Mouse (Mus musculus) neural tube, embryonic 13.5 days (tissue): ENCODE data around the gene 4930583I09Rik. TPM values are rescaled to one million over a fixed set of nuclear protein-coding genes. Genes with fewer than 3 reads are reported as not detected.

Experiments used
- ATAC-seq: fragments of 200-750 bp; cut with Nextera tagmentation; 2 replicates; pipeline ENCODE4 v1.8.0; 2017; ENCODE audit warnings: low read depth, mild to moderate bottlenecking, moderate TSS enrichment, moderate library complexity
- H3K27ac ChIP-seq: fragments of 300-500 bp; sonication (generic); replicated peaks from 2 replicates; pipeline ENCODE4 v1.5.1; 2015; ENCODE audit warnings: moderate library complexity, mild to moderate bottlenecking, inconsistent platforms
- H3K27me3 ChIP-seq: fragments of 300-500 bp; sonication (generic); 2 replicates; pipeline ENCODE4 v1.6.1; 2015; ENCODE audit warnings: mild to moderate bottlenecking, inconsistent platforms
- H3K36me3 ChIP-seq: fragments of 300-500 bp; sonication (generic); 2 replicates; pipeline ENCODE4 v1.6.1; 2015; ENCODE audit warnings: mild to moderate bottlenecking, inconsistent platforms
- H3K4me1 ChIP-seq: fragments of 300-500 bp; sonication (generic); replicated peaks from 2 replicates; pipeline ENCODE4 v1.6.1; 2015; ENCODE audit warnings: inconsistent platforms
- H3K4me2 ChIP-seq: fragments of 300-500 bp; sonication (generic); 2 replicates; pipeline ENCODE4 v1.6.1; 2015; ENCODE audit warnings: inconsistent platforms, mild to moderate bottlenecking, moderate library complexity
- H3K4me3 ChIP-seq: fragments of 300-500 bp; sonication (generic); 2 replicates; pipeline ENCODE4 v1.5.1; 2015; ENCODE audit warnings: mild to moderate bottlenecking, inconsistent platforms
- H3K9ac ChIP-seq: fragments of 300-500 bp; sonication (generic); 2 replicates; pipeline ENCODE4 v1.6.1; 2015; ENCODE audit warnings: moderate library complexity, mild to moderate bottlenecking, inconsistent platforms
- H3K9me3 ChIP-seq: fragments of 300-500 bp; sonication (generic); 2 replicates; pipeline ENCODE4 v1.6.1; 2016; ENCODE audit warnings: inconsistent platforms
- WGBS: fragments of 180-500 bp; shearing (Covaris S2); methylation state at CpG from one replicate; pipeline ENCODE4 v1.1.7; 2015; 5-methylcytosine and 5-hydroxymethylcytosine counted together
- polyA plus RNA-seq: library from polyadenylated mRNA; unstranded; fragments of >200 nt; fragmentation: Nextera tagmentation; extraction: Ambion mirVana; gene quantifications from 2 replicates; pipeline ENCODE4 v1.2.1, GENCODE M21; 2015

4930583I09Rik gene
- polyA plus RNA-seq = not detected in 2 replicates

- Histone ChIP-seq H3K4me2 (no peak within 1 kb of the TSS), H3K27me3 (no peaks in the 10 kb centered on the region), H3K4me3 (no peak within 1 kb of the TSS), H3K9me3 (no peaks in the 10 kb centered on the region), H3K27ac (no peak within 1 kb of the TSS), H3K36me3 (no peaks in the 10 kb centered on the region), H3K4me1 (0 out of 2 replicates have a peak, but pooled peaks cover 3% of the 10 kb centered on the region), H3K9ac (no peak within 1 kb of the TSS)
- 85% methylated on average over 6 of the region's 6 CpGs for WGBS
- ATAC-seq = no peak
Measured at GRCm38 (mm10) chr17:64835928-64836327, at the start of gene 4930583I09Rik. Gene 4930583I09Rik (minus strand): TSS chr17:64836071.

DNA sequence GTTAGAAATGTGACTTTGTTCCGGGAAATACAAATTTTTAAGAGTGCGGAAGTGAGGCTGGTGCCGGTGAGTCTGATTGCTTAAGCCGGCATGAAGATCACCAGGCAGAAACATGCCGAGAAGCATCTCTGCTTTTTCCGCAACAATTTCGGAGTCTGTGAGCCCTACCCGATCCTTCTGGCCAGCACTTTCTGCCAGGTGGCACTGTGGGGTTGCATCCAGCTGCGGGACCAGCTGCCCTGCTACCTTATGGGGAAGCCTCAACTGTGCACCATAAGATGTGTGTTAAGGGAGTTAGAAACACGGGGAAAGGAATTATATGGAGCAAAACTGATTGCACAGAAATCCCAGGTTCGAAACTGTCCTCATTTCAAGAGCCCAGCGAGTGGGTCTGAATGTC lies 40.2 kb upstream of the 4930583I09Rik start:
- Histone ChIP-seq H3K27ac (no peak overlapping the region), H3K4me2 (no peak overlapping the region), H3K4me3 (no peak overlapping the region), H3K9ac (no peak overlapping the region), H3K9me3 (no peaks in the 10 kb centered on the region), H3K36me3 (no peaks in the 10 kb centered on the region), H3K27me3 (no peaks in the 10 kb centered on the region), H3K4me1 (no peaks in the 10 kb centered on the region)
- ATAC-seq = no peak
- 85% methylated on average over 12 of the region's 12 CpGs for WGBS

- Histone ChIP-seq H3K9me3 (no peaks in the 10 kb centered on the region), H3K9ac (no peak overlapping the region), H3K4me3 (no peak overlapping the region), H3K36me3 (no peaks in the 10 kb centered on the region), H3K4me1 (no peaks in the 10 kb centered on the region), H3K27ac (no peak overlapping the region), H3K4me2 (no peak overlapping the region), H3K27me3 (no peaks in the 10 kb centered on the region)
- no peak for ATAC-seq
- WGBS = 30% methylated on average over 4 of the region's 4 CpGs
Measured at GRCm38 (mm10) chr17:64873651-64874072, 37.8 kb upstream of the 4930583I09Rik start.

DNA sequence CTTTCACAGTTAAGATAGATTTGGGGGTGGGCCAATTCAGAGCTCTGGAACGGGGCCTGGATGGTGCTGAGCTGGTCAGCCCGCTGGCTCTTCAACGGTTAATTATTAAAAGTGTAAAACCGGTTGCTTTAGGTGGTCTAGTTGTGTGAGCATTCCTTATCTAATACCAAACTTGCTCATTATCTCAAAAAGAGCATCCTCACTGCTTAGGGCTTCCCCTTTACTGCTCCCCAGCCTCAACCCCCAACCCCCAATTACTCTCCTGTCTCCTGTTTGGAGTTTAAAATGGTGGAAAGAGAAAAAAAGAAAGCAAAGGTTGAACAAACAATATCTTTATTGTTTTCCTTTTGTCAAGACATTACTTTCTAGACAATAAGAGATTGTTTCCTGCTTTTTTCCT lies 27.9 kb upstream of the 4930583I09Rik start:
- Histone ChIP-seq H3K9ac (no peak overlapping the region), H3K4me2 (no peak overlapping the region), H3K36me3 (no peaks in the 10 kb centered on the region), H3K9me3 (0 out of 2 replicates have a peak, but pooled peaks cover 4% of the 10 kb centered on the region), H3K4me3 (no peak overlapping the region), H3K4me1 (no peaks in the 10 kb centered on the region), H3K27me3 (no peaks in the 10 kb centered on the region), H3K27ac (no peak overlapping the region)
- WGBS = 70% methylated on average over 4 of the region's 4 CpGs
- ATAC-seq = no peak

DNA sequence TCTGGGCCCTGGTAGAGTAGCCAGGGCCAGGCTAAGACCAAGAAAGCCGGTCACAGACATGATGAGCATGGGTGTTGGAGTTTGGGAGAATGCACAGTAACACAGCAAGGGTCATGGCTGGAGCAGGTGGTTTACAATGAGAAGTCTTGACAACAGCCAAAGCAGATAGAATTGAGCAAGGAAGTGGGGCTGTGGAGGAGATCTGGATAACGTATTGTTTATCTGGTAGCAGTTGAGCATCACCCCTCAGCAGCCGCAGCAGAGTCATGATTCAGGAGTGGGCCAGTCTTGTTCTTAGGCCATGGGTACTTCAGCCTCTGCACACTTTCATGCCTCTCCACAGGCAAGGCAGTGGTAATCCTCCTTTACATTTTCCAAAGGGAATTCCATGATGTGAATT lies 25.1 kb upstream of the 4930583I09Rik start:
- H3K27ac ChIP-seq = no peak overlapping the region
- H3K36me3 ChIP-seq = no peaks in the 10 kb centered on the region
- no peak for ATAC-seq
- H3K27me3 ChIP-seq = no peaks in the 10 kb centered on the region
- H3K4me3 ChIP-seq = no peak overlapping the region
- WGBS = 88% methylated on average over 3 of the region's 3 CpGs
- no peak overlapping the region for H3K4me2 ChIP-seq
- H3K9me3 ChIP-seq = no peaks in the 10 kb centered on the region
- H3K9ac ChIP-seq = no peak overlapping the region
- H3K4me1 ChIP-seq = no peaks in the 10 kb centered on the region

- H3K4me3 ChIP-seq = no peak overlapping the region
- H3K9me3 ChIP-seq = no peaks in the 10 kb centered on the region
- no peaks in the 10 kb centered on the region for H3K27me3 ChIP-seq
- H3K9ac ChIP-seq = no peak overlapping the region
- no peak overlapping the region for H3K4me2 ChIP-seq
- ATAC-seq = no peak
- no peak overlapping the region for H3K27ac ChIP-seq
- WGBS = 82% methylated on average over 6 of the region's 6 CpGs
- H3K4me1 ChIP-seq = no peaks in the 10 kb centered on the region
- no peaks in the 10 kb centered on the region for H3K36me3 ChIP-seq
Measured at GRCm38 (mm10) chr17:64858848-64859247, 23.0 kb upstream of the 4930583I09Rik start.

DNA sequence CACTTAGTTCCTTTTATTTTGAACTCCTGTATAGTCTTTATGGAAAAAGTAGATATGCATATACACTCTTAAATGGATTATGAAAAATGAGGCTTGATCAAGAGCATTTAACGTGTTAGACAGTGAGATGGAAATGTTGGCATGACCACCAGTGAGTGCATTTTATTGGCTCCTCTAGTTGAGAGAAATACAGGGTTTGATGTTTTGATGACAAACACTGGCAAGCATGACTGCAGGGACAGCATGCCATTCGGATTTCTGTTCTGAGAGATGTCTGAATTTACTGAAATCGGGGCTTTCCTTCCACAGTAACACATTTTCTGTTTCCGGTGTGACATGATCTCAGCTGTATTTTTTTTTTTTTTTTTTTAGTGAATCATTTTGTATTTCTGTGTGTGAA lies 12.2 kb upstream of the 4930583I09Rik start:
- H3K27me3 ChIP-seq = no peaks in the 10 kb centered on the region
- WGBS = 86% methylated on average over 4 of the region's 4 CpGs
- no peak overlapping the region for H3K9ac ChIP-seq
- H3K4me3 ChIP-seq = no peak overlapping the region
- ATAC-seq = no peak
- no peaks in the 10 kb centered on the region for H3K4me1 ChIP-seq
- no peaks in the 10 kb centered on the region for H3K9me3 ChIP-seq
- no peaks in the 10 kb centered on the region for H3K36me3 ChIP-seq
- no peak overlapping the region for H3K27ac ChIP-seq
- H3K4me2 ChIP-seq = no peak overlapping the region

DNA sequence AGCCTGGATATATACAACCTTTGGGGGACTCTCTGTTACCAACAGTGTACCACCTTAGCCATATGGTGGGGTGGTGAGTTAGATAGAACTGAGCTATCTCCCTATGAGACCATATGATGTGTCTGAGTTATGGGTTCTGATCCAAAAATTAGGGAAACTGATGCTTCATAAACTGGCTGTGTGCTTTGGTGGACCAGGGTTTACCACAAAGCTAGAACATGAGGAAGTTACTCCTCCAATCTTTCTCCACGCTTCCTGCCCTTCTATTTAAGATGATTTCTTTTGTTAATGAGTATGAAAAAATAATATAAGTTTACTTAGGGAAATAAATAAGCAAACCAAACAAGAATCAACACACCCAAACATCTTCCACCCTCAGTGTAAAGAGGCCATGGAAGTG lies 10.8 kb upstream of the 4930583I09Rik start:
- no peaks in the 10 kb centered on the region for H3K4me1 ChIP-seq
- H3K36me3 ChIP-seq = no peaks in the 10 kb centered on the region
- H3K27ac ChIP-seq = no peak overlapping the region
- no peak overlapping the region for H3K4me2 ChIP-seq
- no peaks in the 10 kb centered on the region for H3K9me3 ChIP-seq
- H3K4me3 ChIP-seq = no peak overlapping the region
- H3K27me3 ChIP-seq = no peaks in the 10 kb centered on the region
- no peak overlapping the region for H3K9ac ChIP-seq
- no peak for ATAC-seq
- WGBS = 94% methylated on average over 1 of the region's 1 CpGs

- WGBS = 20% methylated on average over 7 of the region's 7 CpGs
- Histone ChIP-seq H3K4me1 (0 out of 2 replicates have a peak, but pooled peaks cover 3% of the 10 kb centered on the region), H3K9ac (no peak overlapping the region), H3K36me3 (no peaks in the 10 kb centered on the region), H3K4me2 (no peak overlapping the region), H3K4me3 (no peak overlapping the region), H3K27me3 (no peaks in the 10 kb centered on the region), H3K27ac (no peak overlapping the region), H3K9me3 (no peaks in the 10 kb centered on the region)
- no peak for ATAC-seq
Measured at GRCm38 (mm10) chr17:64836892-64837291, 1.0 kb upstream of the 4930583I09Rik start.

- no peak overlapping the region for H3K9ac ChIP-seq
- H3K36me3 ChIP-seq = no peaks in the 10 kb centered on the region
- no peaks in the 10 kb centered on the region for H3K27me3 ChIP-seq
- no peak for ATAC-seq
- no peak overlapping the region for H3K4me2 ChIP-seq
- H3K4me1 ChIP-seq = 0 out of 2 replicates have a peak, but pooled peaks cover 3% of the 10 kb centered on the region
- WGBS = 80% methylated on average over 10 of the region's 10 CpGs
- no peak overlapping the region for H3K27ac ChIP-seq
- H3K9me3 ChIP-seq = no peaks in the 10 kb centered on the region
- no peak overlapping the region for H3K4me3 ChIP-seq
Measured at GRCm38 (mm10) chr17:64836352-64836751, 481 bp upstream of the 4930583I09Rik start.

GRCm38 (mm10) chr17:64833906-64834490 lies 1.9 kb downstream of the 4930583I09Rik start:
- no peaks in the 10 kb centered on the region for H3K9me3 ChIP-seq
- no peaks in the 10 kb centered on the region for H3K27me3 ChIP-seq
- no peak overlapping the region for H3K27ac ChIP-seq
- WGBS = 70% methylated on average over 7 of the region's 7 CpGs
- H3K4me3 ChIP-seq = no peak overlapping the region
- no peak overlapping the region for H3K4me2 ChIP-seq
- H3K4me1 ChIP-seq = 0 out of 2 replicates have a peak, but pooled peaks cover 3% of the 10 kb centered on the region
- no peaks in the 10 kb centered on the region for H3K36me3 ChIP-seq
- ATAC-seq = no peak
- no peak overlapping the region for H3K9ac ChIP-seq

GRCm38 (mm10) chr17:64833071-64833470 lies 2.8 kb downstream of the 4930583I09Rik start:
- Histone ChIP-seq H3K27me3 (no peaks in the 10 kb centered on the region), H3K4me3 (no peak overlapping the region), H3K9me3 (no peaks in the 10 kb centered on the region), H3K9ac (no peak overlapping the region), H3K4me1 (0 out of 2 replicates have a peak, but pooled peaks cover 3% of the 10 kb centered on the region), H3K27ac (no peak overlapping the region), H3K36me3 (no peaks in the 10 kb centered on the region), H3K4me2 (no peak overlapping the region)
- 86% methylated on average over 2 of the region's 2 CpGs for WGBS
- ATAC-seq = no peak

- WGBS = 93% methylated on average over 5 of the region's 5 CpGs
- Histone ChIP-seq H3K4me1 (no peaks in the 10 kb centered on the region), H3K27me3 (no peaks in the 10 kb centered on the region), H3K9me3 (no peaks in the 10 kb centered on the region), H3K9ac (no peak overlapping the region), H3K27ac (no peak overlapping the region), H3K36me3 (no peaks in the 10 kb centered on the region), H3K4me2 (no peak overlapping the region), H3K4me3 (no peak overlapping the region)
- no peak for ATAC-seq
Measured at GRCm38 (mm10) chr17:64827482-64827881, 8.4 kb downstream of the 4930583I09Rik start.
